Mouse (Mus musculus) ES-Bruce4 (cell line): ENCODE data around the gene Col12a1.

ENCODE experiments used
- CTCF ChIP-seq: IDR thresholded peaks from one replicate; pipeline ENCODE4 v1.8.1; 2011; ENCODE audit warnings: low read depth, low read length
- POLR2A ChIP-seq: IDR thresholded peaks from one replicate; pipeline ENCODE4 v1.8.1; 2011; ENCODE audit warnings: low read length; ENCODE audit not compliant: insufficient read depth

- TF ChIP-seq CTCF (no peak), POLR2A (no peak)
Measured at GRCm38 (mm10) chr9:79762519-79762918, 43.9 kb upstream of the Col12a1 start.
